Mouse (Mus musculus) cortical plate, adult 2 months (tissue): ENCODE results near the gene Dmpk. TPM values are rescaled to one million over a fixed set of nuclear protein-coding genes. Genes with fewer than 3 reads are reported as not detected.
"Not testable (repeated sequence)": the region's sequence is repeated elsewhere in the genome, so short reads cannot be mapped to it uniquely, and the experiment has no call there.

Experiments
- H3K27ac ChIP-seq: fragments of 200-500 bp; 2 replicates; pipeline ENCODE4 v1.5.1; 2012; ENCODE audit warnings: low read length, control low read depth, inconsistent platforms; ENCODE audit not compliant: insufficient read depth
- H3K4me1 ChIP-seq: fragments of 200-500 bp; 2 replicates; pipeline ENCODE4 v1.6.1; 2011; ENCODE audit warnings: low read length; ENCODE audit not compliant: control insufficient read depth, insufficient read depth
- H3K4me3 ChIP-seq: fragments of 200-500 bp; 2 replicates; pipeline ENCODE4 v1.5.1; 2011; ENCODE audit warnings: mild to moderate bottlenecking, low read length, control low read depth; ENCODE audit not compliant: insufficient read depth
- CTCF ChIP-seq: fragments of 200-500 bp; IDR thresholded peaks from 2 replicates; pipeline ENCODE4 v1.5.1; 2011; ENCODE audit warnings: mild to moderate bottlenecking, control low read depth, low read length; ENCODE audit not compliant: insufficient read depth; ENCODE audit errors: extremely low read depth
- POLR2A ChIP-seq: fragments of 200-500 bp; IDR thresholded peaks from 2 replicates; pipeline ENCODE4 v1.6.1; 2011; ENCODE audit warnings: mild to moderate bottlenecking, low read length, control low read depth; ENCODE audit not compliant: insufficient read depth; ENCODE audit errors: extremely low read depth
- polyA plus RNA-seq: library from polyadenylated mRNA; depleted of rRNA; stranded (reverse); fragments of >200 nt; gene quantifications from 2 replicates; pipeline ENCODE4 v1.2.3, GENCODE M21; 2012

Gene Dmpk
- polyA plus RNA-seq, 1 experiment = 47.6 TPM

DNA sequence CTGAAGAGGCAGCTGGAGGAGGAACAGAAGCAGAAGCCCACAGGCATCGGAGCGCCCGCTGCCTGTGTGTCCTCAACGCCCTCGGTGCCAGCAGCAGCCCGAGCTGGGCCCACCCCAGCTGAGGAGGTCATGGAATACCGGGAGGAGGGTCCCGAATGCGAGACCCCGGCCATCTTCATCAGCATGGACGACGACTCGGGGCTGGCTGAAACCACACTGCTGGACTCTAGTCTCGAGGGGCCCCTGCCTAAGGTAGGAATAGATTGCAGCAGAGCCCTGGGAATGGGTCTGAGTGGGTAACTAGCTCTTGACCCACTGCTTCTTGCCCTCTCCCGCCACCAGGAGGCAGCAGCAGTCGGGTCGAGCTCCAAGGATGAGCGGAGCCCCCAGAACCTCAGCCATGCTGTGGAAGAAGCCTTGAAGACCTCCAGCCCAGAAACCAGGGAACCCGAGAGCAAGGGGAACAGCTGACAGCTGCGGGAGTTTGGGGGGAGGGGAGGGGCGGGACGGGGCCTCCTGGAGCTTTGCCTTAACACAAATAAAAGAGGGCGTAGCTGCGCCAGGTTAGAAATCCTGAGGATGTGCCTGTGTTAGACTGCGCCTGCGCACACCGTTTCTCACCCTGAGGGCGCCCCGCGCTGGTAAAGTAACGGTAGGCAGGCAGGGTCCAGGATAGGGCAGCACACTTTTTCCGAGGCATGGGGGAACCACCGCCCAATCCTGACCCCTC is 29.4 kb upstream of the Dmpk start, which contains the start of gene Rsph6a:
Rsph6a (plus strand) TSS at position 644 of the 730 bp plus-strand sequence.
- no peak within 1 kb of the TSS for H3K4me3 ChIP-seq
- peaks cover 19% of the 10 kb centered on the region for H3K4me1 ChIP-seq
- TF ChIP-seq POLR2A (no peak), CTCF (peak; percentile 45)
- H3K27ac ChIP-seq = no peak within 1 kb of the TSS

DNA sequence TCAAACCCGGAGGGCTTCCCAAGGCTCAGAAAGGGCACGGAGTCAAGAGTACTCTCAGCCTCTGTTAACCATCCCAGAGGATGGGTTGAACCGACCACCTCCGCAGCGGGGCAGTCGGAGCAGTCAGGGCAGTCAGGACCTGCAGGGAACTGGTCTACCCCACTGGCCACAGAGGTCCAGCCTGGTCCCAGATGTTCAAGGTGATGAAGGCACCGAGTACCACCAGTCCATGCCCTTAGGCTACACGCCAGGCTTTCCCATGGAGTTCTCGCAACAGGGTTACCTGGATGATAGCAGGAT is 28.9 kb upstream of the Dmpk start:
- Histone ChIP-seq H3K27ac (no peak overlapping the region), H3K4me1 (peaks cover 19% of the 10 kb centered on the region), H3K4me3 (no peak overlapping the region)
- no peak for TF ChIP-seq POLR2A
- TF ChIP-seq CTCF = no peak

DNA sequence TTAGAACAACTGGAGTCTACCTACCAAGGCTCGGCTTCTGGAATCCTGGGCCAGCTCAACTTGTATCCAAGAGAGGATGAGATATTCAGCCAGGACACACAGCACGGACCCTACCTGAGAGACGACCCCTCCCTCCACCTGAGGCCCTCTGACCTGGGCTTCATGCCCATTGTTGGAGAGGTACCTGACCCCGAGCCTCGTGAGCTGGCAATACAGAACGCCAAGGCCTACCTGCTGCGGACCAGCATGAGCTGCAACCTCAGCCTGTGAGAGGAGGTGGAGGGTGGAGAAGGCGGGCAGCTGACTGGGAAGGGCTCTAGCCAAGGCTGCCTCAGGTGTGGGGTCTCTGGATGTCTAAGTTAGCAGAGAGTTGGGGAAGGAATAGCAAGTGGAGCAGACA is 28.5 kb upstream of the Dmpk start:
- H3K4me3 ChIP-seq = no peak overlapping the region
- H3K4me1 ChIP-seq = peaks cover 15% of the 10 kb centered on the region
- TF ChIP-seq POLR2A (no peak), CTCF (no peak)
- no peak overlapping the region for H3K27ac ChIP-seq

DNA sequence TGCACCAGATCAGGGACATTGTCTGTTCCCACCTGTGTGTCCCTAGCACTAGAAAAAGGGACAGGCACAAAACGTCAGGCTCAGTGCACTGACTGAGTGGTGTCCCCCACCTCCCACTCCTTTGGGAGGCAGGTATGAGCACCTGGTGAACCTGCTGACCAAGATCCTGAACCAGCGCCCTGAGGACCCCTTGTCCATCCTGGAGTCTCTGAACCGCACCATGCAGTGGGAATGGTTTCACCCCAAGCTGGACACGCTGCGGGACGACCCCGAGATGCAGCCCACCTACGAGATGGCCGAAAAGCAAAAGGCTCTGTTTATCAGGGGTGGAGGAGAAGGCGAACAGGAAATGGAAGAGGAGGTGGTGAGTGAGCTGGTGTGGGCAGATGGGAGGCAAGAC is 26.2 kb upstream of the Dmpk start:
- peaks cover 2% of the 10 kb centered on the region for H3K4me1 ChIP-seq
- no peak overlapping the region for H3K4me3 ChIP-seq
- H3K27ac ChIP-seq = no peak overlapping the region
- TF ChIP-seq POLR2A (no peak), CTCF (no peak)

DNA sequence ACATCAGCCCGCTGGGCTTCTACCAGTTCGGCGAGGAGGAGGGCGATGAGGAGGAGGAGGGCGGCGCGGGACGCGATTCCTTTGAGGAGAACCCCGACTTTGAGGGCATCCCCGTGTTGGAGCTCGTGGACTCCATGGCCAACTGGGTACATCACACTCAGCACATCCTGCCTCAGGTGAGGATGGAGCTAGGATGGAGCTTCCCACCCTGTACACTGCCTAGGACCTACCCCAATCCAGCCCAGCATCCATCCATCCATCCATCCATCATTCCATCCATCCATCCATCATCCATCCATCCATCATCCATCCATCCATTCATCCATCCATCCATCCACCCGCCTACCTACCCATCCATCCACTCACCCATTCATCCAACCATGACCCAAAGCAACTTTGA is 17.8 kb upstream of the Dmpk start:
- no peak for TF ChIP-seq CTCF
- no peak for TF ChIP-seq POLR2A
- H3K4me3 ChIP-seq = peak overlapping the region; percentile 32; the same call in 1 of the 2 replicates
- H3K27ac ChIP-seq = no peak overlapping the region
- H3K4me1 ChIP-seq = no peaks in the 10 kb centered on the region

DNA sequence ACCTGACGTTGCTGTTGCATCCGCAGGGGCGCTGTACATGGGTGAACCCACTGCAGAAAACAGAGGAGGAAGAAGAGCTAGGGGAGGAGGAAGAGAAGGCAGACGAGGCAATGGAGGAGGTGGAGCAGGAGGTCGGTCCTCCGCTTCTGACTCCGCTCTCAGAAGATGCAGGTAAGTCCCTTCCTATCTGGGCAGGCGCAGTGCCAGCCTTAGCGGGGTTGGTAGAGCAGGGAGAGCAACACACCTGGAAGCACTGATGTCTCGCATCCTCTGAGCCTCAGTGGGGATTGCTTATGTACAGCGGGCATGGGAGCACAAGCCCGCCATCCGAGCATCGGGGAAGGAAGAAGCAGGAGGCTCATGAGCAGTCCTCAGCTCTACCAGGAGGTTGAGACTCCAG is 16.6 kb upstream of the Dmpk start:
- Histone ChIP-seq H3K4me3 (no peak overlapping the region), H3K4me1 (no peaks in the 10 kb centered on the region), H3K27ac (no peak overlapping the region)
- TF ChIP-seq CTCF (no peak), POLR2A (no peak)

DNA sequence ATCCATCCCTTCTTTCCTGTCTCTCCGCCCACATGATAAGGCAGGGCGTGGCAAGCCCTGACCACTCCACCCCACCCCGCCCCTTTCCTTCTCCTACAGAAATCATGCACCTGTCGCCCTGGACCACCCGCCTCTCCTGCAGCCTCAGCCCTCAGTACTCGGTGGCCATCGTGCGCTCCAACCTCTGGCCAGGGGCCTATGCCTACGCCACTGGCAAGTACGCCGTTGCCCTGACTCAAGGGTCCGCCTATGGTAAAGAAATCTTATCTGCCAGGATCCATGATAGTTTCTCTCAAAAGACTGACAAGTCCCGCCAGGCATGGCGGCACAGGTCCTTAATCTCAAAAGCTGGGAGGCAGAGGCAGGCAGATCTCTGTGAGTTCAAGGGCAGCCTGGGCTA is 15.7 kb upstream of the Dmpk start:
- TF ChIP-seq POLR2A (no peak), CTCF (no peak)
- Histone ChIP-seq H3K4me3 (no peak overlapping the region), H3K4me1 (no peaks in the 10 kb centered on the region), H3K27ac (no peak overlapping the region)

DNA sequence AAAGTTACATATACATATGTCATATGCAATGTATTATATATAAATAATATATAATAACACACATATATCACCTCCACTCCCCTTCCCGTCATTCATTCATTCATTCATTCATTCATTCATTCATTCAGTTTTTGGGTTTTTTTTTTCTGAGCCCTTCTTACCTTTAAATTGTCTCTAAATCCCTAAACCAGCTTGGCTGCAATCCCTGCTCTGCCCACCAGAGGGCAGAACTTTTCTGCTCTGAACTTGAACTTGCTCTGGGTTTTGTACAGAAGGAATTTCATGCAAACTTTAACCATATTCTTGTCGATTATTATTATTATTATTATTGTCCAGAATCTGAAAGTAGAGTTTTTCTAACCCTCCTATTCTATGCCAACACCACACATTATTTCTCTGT is 14.9 kb upstream of the Dmpk start:
- TF ChIP-seq CTCF (peak; percentile 76), POLR2A (no peak)
- Histone ChIP-seq H3K27ac (no peak overlapping the region), H3K4me3 (no peak overlapping the region), H3K4me1 (no peaks in the 10 kb centered on the region)

DNA sequence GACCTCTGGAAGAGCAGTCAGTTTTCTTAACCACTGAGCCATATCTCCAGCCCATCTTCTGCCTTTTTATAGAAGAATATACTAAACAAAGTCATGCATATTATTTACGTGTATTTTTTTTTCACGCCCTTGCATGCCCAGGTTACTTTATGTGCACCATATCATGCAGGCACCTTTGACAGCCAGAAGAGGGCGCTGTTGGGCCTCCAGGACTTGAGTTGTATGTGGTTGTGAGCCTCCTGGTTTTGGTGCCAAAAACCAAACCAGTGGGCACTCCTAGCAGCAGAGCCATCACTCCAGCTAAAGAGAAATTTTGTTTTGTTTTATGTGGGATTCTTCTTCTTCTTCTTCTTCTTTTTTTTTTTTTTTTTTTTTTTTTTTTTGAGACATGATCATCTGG is 14.1 kb upstream of the Dmpk start:
- H3K4me1 ChIP-seq = no peaks in the 10 kb centered on the region
- H3K27ac ChIP-seq = no peak overlapping the region
- no peak overlapping the region for H3K4me3 ChIP-seq
- 0 out of 2 replicates have a peak, but pooled peaks have one; percentile 9 for TF ChIP-seq CTCF
- no peak for TF ChIP-seq POLR2A

DNA sequence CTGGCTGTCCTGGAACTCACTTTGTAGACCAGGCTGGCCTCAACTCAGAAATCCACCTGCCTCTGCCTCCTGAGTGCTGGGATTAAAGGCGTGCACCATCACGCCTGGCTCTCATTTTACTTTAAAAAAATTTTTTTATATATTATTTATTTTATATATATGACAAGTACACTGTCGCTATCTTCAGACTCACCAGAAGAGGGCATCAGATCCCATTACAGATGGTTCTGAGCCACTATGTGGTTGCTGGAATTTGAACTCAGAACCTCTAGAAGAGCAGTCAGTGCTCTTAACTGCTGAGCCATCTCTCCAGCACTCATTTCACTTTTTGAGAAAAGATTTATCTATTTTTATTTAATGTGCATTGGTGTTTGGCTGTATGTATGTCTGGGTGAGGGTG is 12.6 kb upstream of the Dmpk start:
- not testable (repeated sequence) for H3K4me1 ChIP-seq, H3K27ac ChIP-seq, H3K4me3 ChIP-seq

DNA sequence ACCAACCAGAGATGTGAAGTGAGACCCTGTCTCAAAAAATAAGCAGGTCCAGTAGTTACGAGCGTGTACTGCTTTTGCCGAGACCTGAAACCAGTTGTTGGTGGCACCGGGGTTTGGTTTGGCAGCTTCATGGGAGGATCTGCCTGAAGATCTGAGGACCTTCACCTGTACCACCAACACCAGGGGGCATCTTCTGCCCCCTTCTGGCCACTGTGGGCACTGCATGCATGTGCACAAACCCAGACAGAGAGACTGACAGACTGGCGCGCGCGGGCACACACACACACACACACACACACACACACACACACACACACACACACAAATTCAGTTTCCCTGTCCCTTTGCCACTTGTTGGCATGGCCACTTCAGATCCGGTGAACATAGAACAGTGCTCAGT is 10.1 kb upstream of the Dmpk start:
- no peak overlapping the region for H3K4me3 ChIP-seq
- peaks cover 4% of the 10 kb centered on the region for H3K4me1 ChIP-seq
- TF ChIP-seq POLR2A = no peak
- TF ChIP-seq CTCF = peak; percentile 40; the same call in 1 of the 2 replicates
- no peak overlapping the region for H3K27ac ChIP-seq

DNA sequence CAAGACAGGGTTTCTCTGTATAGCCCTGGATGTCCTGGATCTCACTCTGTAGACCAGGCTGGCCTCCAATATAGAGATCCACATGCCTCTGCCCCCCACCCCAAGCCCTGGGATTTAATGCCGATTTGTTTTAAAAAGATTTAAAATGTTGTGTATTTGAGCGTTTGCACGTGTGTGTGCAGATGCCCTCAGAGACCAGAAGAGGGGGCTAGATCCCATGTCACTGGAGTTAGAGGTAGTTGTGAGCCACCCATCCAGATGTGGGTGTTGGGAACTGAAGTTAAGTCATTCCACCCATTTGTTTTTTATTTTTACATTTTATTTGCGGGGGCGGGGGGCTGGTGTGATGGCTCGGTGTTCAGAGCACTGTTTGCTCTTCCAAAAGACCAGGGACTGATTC is 9.2 kb upstream of the Dmpk start:
- TF ChIP-seq POLR2A (no peak), CTCF (no peak)
- Histone ChIP-seq H3K4me1 (peaks cover 4% of the 10 kb centered on the region), H3K4me3 (no peak overlapping the region), H3K27ac (no peak overlapping the region)
